Mouse (Mus musculus): ENCODE measurements around the gene Naa10. TPM values are rescaled to one million over a fixed set of nuclear protein-coding genes. Genes with fewer than 3 reads are reported as not detected.

The Naa10 gene
- polyA plus RNA-seq, 1 experiment = 63.3 TPM

- DNase-seq (ENCODE audit: low read depth) = peak; percentile 58
Measured at GRCm38 (mm10) chrX:73914827-73915703, 6.7 kb downstream of the Naa10 start.

GRCm38 (mm10) chrX:73911588-73911987 is 10.2 kb downstream of the Naa10 start:
- no peak for DNase-seq (ENCODE audit: low read depth)

GRCm38 (mm10) chrX:73911156-73911555 is 10.6 kb downstream of the Naa10 start:
- DNase-seq (ENCODE audit: low read depth) = no peak

- DNase-seq (ENCODE audit: low read depth) = no peak
Measured at GRCm38 (mm10) chrX:73910451-73910850, 11.3 kb downstream of the Naa10 start.

- no peak for DNase-seq (ENCODE audit: low read depth)
Measured at GRCm38 (mm10) chrX:73910049-73910448, 11.7 kb downstream of the Naa10 start.

- DNase-seq (ENCODE audit: low read depth) = no peak
Measured at GRCm38 (mm10) chrX:73897959-73898358, 23.8 kb downstream of the Naa10 start.

GRCm38 (mm10) chrX:73895719-73896118 is 26.0 kb downstream of the Naa10 start, which contains the start of gene L1cam:
Gene L1cam (minus strand): TSS chrX:73896105.
- DNase-seq (ENCODE audit: low read depth) = no peak

- DNase-seq (ENCODE audit: low read depth) = no peak
Measured at GRCm38 (mm10) chrX:73892833-73893232, 28.9 kb downstream of the Naa10 start.

- DNase-seq (ENCODE audit: low read depth) = no peak
Measured at GRCm38 (mm10) chrX:73891551-73892152, 30.1 kb downstream of the Naa10 start, which contains the start of gene Avpr2. Gene Avpr2 (plus strand): TSS chrX:73892102.

GRCm38 (mm10) chrX:73881463-73881862 is 40.3 kb downstream of the Naa10 start:
- DNase-seq (ENCODE audit: low read depth) = no peak

GRCm38 (mm10) chrX:73881036-73881427 is 40.7 kb downstream of the Naa10 start:
- DNase-seq (ENCODE audit: low read depth) = no peak

- no peak for DNase-seq (ENCODE audit: low read depth)
Measured at GRCm38 (mm10) chrX:73880194-73881035, 41.3 kb downstream of the Naa10 start.

- no peak for DNase-seq (ENCODE audit: low read depth)
Measured at GRCm38 (mm10) chrX:73877014-73877413, 44.7 kb downstream of the Naa10 start.

GRCm38 (mm10) chrX:73875881-73876280 is 45.9 kb downstream of the Naa10 start:
- no peak for DNase-seq (ENCODE audit: low read depth)

GRCm38 (mm10) chrX:73871956-73872355 is 49.8 kb downstream of the Naa10 start:
- no peak for DNase-seq (ENCODE audit: low read depth)

- DNase-seq (ENCODE audit: low read depth) = no peak
Measured at GRCm38 (mm10) chrX:73871474-73871873, 50.3 kb downstream of the Naa10 start.

- no peak for DNase-seq (ENCODE audit: low read depth)
Measured at GRCm38 (mm10) chrX:73869334-73869733, 52.4 kb downstream of the Naa10 start.

GRCm38 (mm10) chrX:73867852-73868251 is 53.9 kb downstream of the Naa10 start:
- no peak for DNase-seq (ENCODE audit: low read depth)

- no peak for DNase-seq (ENCODE audit: low read depth)
Measured at GRCm38 (mm10) chrX:73867256-73867655, 54.5 kb downstream of the Naa10 start.

All from gonadal fat pad, adult 2 months (tissue).